Comparison of ENCODE assay signal across 21 mouse cellular contexts in the genomic region with DNA sequence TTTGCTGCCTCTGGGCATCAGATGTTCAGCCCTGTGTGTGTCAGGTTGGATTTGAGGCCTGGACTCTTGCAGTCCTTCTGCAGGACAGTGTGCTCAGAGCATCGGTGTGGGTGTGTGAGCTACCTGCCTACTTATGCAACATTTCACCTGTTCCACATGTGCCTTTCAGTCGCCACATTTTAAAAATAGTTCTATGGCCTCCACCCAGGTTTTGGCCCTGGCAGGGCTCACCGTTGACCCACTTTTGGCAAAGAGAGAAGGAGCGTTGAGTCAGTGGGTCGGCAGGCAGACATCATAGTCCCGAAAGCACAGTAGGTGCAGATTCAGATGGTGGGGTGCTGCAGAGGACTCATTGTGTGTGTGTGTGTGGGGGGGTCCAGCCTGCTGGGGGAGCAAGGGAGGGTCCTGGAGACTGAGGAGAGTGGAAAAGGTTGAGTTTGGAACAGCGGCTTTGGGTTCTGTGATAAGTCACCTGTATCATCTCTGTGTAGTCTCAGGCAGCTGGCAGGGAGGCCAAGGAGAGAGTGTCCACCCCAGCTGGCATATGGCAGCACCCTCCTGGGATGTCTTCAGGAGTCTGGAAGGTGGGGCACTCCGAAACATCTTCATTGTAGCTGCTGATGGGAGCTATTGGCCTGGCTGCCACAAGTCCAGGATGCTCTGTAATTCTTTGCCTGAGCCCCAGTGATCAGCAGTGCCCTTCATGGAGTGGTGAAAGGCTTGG. TPM values are rescaled to one million over a fixed set of nuclear protein-coding genes. Genes with fewer than 3 reads are reported as not detected.
DNase-seq lines count a peak whose midpoint lies in the region; ATAC-seq and TF ChIP-seq lines count a peak whose summit lies in the region.
"Had no signal": no experiment of that assay in that cellular context is flagged by ENCODE, and none has a peak within 500 bp of the region (broad histone marks: within the 10 kb centered on the region; RNA-seq: fewer than 3 reads in every experiment).

No protein-coding gene starts in this region.

- intact Hi-C loops in left cerebral cortex, adult 2 months (cut with DNase I), result no loop called here
- intact Hi-C loops in left cerebral cortex, postnatal 4 days (cut with DNase I), result no loop called here

- H3K4me3 ChIP-seq in left cerebral cortex, adult 2 months, result no peak overlapping the region
- no peak overlapping the region for H3K4me3 ChIP-seq in stomach, postnatal 0 days (ENCODE audit: low read depth, low read length)
- H3K4me3 ChIP-seq: embryonic facial prominence, embryonic 15.5 days; forebrain, embryonic 12.5 days; heart, embryonic 12.5 days; liver, embryonic 13.5 days; lung, embryonic 15.5 days; neural tube, embryonic 13.5 days had no signal

- H3K9me3 ChIP-seq in stomach, postnatal 0 days (ENCODE audit: control insufficient read depth, low read length), result no peaks in the 10 kb centered on the region
- H3K9me3 ChIP-seq: embryonic facial prominence, embryonic 15.5 days; forebrain, embryonic 12.5 days; heart, embryonic 12.5 days; liver, embryonic 13.5 days; lung, embryonic 15.5 days; neural tube, embryonic 13.5 days had no signal

- TF ChIP-seq EP300 in stomach, postnatal 0 days (optimal IDR thresholded peaks at IDR 0.05), result no peak

- no peak overlapping the region for H3K9ac ChIP-seq in stomach, postnatal 0 days (ENCODE audit: low read length)
- H3K9ac ChIP-seq: embryonic facial prominence, embryonic 15.5 days; forebrain, embryonic 12.5 days; heart, embryonic 12.5 days; liver, embryonic 13.5 days; lung, embryonic 15.5 days; neural tube, embryonic 13.5 days had no signal

- no peaks in the 10 kb centered on the region for H3K4me1 ChIP-seq in stomach, postnatal 0 days (replicated peaks; ENCODE audit: control insufficient read depth, insufficient read depth)
- H3K4me1 ChIP-seq: liver, embryonic 13.5 days had no signal

- no peak for TF ChIP-seq CTCF in left cerebral cortex, adult 2 months (IDR thresholded peaks at IDR 0.05)
- no peak for TF ChIP-seq CTCF in stomach, postnatal 0 days (IDR thresholded peaks at IDR 0.05; ENCODE audit: low read depth)

- DNase-seq in cerebellum, adult 18-20 months, result peak; percentile 65 to 67
- DNase-seq in cerebellum, postnatal 10 days, result no peak
- DNase-seq in left cerebral cortex, adult 2 months (ENCODE audit: extremely low spot score in 1 of 2, low spot score in 2 of 2), result peak; percentile 6
- no peak for DNase-seq in left cerebral cortex, postnatal 4 days
- peak; percentile 14 to 56 for DNase-seq in urinary bladder, postnatal 4 days (ENCODE audit: low spot score in 2 of 2)
- DNase-seq in urinary bladder, postnatal 14 days (ENCODE audit: low spot score), result no peak
- peak; percentile 10 for DNase-seq in stomach, postnatal 0 days (ENCODE audit: low spot score)
- DNase-seq in adrenal gland, postnatal 4 days (ENCODE audit: low spot score in 2 of 2), result no peak
- DNase-seq: adrenal gland, adult 2 months; heart, postnatal 4 days; kidney, adult 8-10 months; kidney, postnatal 25 days; liver, embryonic 13.5 days had no signal

- no peaks in the 10 kb centered on the region for H3K27me3 ChIP-seq in stomach, postnatal 0 days (ENCODE audit: control insufficient read depth, insufficient read depth, low read length)

- H3K4me2 ChIP-seq in stomach, postnatal 0 days (replicated peaks; ENCODE audit: low read depth), result no peak overlapping the region
- H3K4me2 ChIP-seq: embryonic facial prominence, embryonic 15.5 days; forebrain, embryonic 12.5 days; heart, embryonic 12.5 days; liver, embryonic 13.5 days; lung, embryonic 15.5 days; neural tube, embryonic 13.5 days had no signal

- H3K27ac ChIP-seq in left cerebral cortex, adult 2 months, result no peak overlapping the region
- H3K27ac ChIP-seq in stomach, postnatal 0 days (replicated peaks), result no peak overlapping the region
- H3K27ac ChIP-seq: embryonic facial prominence, embryonic 15.5 days; forebrain, embryonic 12.5 days; liver, embryonic 13.5 days; lung, embryonic 15.5 days; neural tube, embryonic 13.5 days had no signal

- WGBS in stomach, postnatal 0 days, result 88% methylated on average over 8 of the region's 8 CpGs

- no peak for ATAC-seq in stomach, postnatal 0 days (ENCODE audit: low FRiP score, low TSS enrichment)

- no peaks in the 10 kb centered on the region for H3K36me3 ChIP-seq in stomach, postnatal 0 days (ENCODE audit: control insufficient read depth, insufficient read depth, low read length)
- H3K36me3 ChIP-seq: embryonic facial prominence, embryonic 15.5 days; forebrain, embryonic 12.5 days; heart, embryonic 12.5 days; liver, embryonic 13.5 days; lung, embryonic 15.5 days; neural tube, embryonic 13.5 days had no signal

RNA-seq across cellular contexts. Expression of a gene that starts 2.0 kb away (rescaled TPM):
- total RNA-seq in left cerebral cortex, adult 2 months (2021), result 100 to 1,000 TPM; 143 to 156 TPM
- 100 to 1,000 TPM; 128 to 133 TPM for total RNA-seq in left cerebral cortex, postnatal 4 days (2021)
- polyA plus RNA-seq in stomach, postnatal 0 days (2015; fragmentation: Nextera tagmentation; extraction: Ambion mirVana), result 1.7 and 2.8 TPM in 2 replicates
- total RNA-seq in adrenal gland, postnatal 4 days (2021), result 1 to 10 TPM; 7.3 to 8.2 TPM
- total RNA-seq: common myeloid progenitor, adult 5-6 weeks; gastrocnemius, postnatal 36 days; megakaryocyte, adult 5-6 weeks had no signal

RNA-seq across cellular contexts. Expression of a gene that starts 42.5 kb away (rescaled TPM):
- total RNA-seq in left cerebral cortex, adult 2 months (2021), result 10 to 100 TPM; 21.3 to 21.4 TPM
- total RNA-seq in left cerebral cortex, postnatal 4 days (2021), result 10 to 100 TPM; 12.4 to 13.2 TPM
- polyA plus RNA-seq in stomach, postnatal 0 days (2015; fragmentation: Nextera tagmentation; extraction: Ambion mirVana), result 9.3 and 9.6 TPM in 2 replicates
- 10 to 100 TPM; 14.9 to 16.5 TPM for total RNA-seq in adrenal gland, postnatal 4 days (2021)

Comparison
In these comparisons a context has a peak if more than half of its experiments do, and no peak if none do; other contexts are left out.
1. DNase-seq: peak in cerebellum, adult 18-20 months (2 of 2), left cerebral cortex, adult 2 months (2 of 2), urinary bladder, postnatal 4 days (2 of 2) and stomach, postnatal 0 days (single experiment); none in cerebellum, postnatal 10 days (0 of 2), left cerebral cortex, postnatal 4 days (single experiment), urinary bladder, postnatal 14 days (single experiment) and adrenal gland, postnatal 4 days (0 of 2).
2. RNA of a gene that starts 2.0 kb away (total RNA-seq): 143 to 156 TPM in left cerebral cortex, adult 2 months and 128 to 133 TPM in left cerebral cortex, postnatal 4 days; 7.3 to 8.2 TPM in adrenal gland, postnatal 4 days; every median in the first group is over 10 times any median in the second.